Mouse (Mus musculus) limb, embryonic 14.5 days (tissue): ENCODE measurements at regions not wholly inside any gene's neighbourhood (a gene's known extent, or its start where the extent isn't known, plus 50 kb on each side); places are given as distances from the start of the nearest gene placed in this dataset.

Experiments used
- ATAC-seq: fragments of 200-750 bp; cut with Nextera tagmentation; 2 replicates; pipeline ENCODE4 v1.8.0; 2017; ENCODE audit warnings: low read depth, moderate number of reproducible peaks, moderate TSS enrichment; ENCODE audit not compliant: low FRiP score
- DNase-seq: peaks from one replicate; pipeline ENCODE4 v3.0.0-alpha.2; 2015; ENCODE audit warnings: low spot score
- H3K27ac ChIP-seq: fragments of 300-500 bp; sonication (generic); replicated peaks from 2 replicates; pipeline ENCODE4 v1.5.1; 2014; ENCODE audit warnings: low read depth, mild to moderate bottlenecking, low read length, moderate library complexity, mixed read lengths
- H3K27me3 ChIP-seq: fragments of 300-500 bp; sonication (generic); 2 replicates; pipeline ENCODE4 v1.6.1; 2014; ENCODE audit warnings: low read length, mixed read lengths; ENCODE audit not compliant: control insufficient read depth, insufficient read depth
- H3K36me3 ChIP-seq: fragments of 300-500 bp; sonication (generic); 2 replicates; pipeline ENCODE4 v1.6.1; 2014; ENCODE audit warnings: mild to moderate bottlenecking, low read length, moderate library complexity, mixed read lengths; ENCODE audit not compliant: control insufficient read depth, insufficient read depth
- H3K4me1 ChIP-seq: fragments of 300-500 bp; sonication (generic); 2 replicates; pipeline ENCODE4 v1.6.1; 2014; ENCODE audit warnings: antibody characterized with exemption, low read length, mixed read lengths; ENCODE audit not compliant: control insufficient read depth, insufficient read depth
- H3K4me2 ChIP-seq: fragments of 300-500 bp; sonication (generic); replicated peaks from 2 replicates; pipeline ENCODE4 v1.6.1; 2014; ENCODE audit warnings: low read depth, mild to moderate bottlenecking, low read length, moderate library complexity; ENCODE audit not compliant: severe bottlenecking
- H3K4me3 ChIP-seq: fragments of 300-500 bp; sonication (generic); replicated peaks from 2 replicates; pipeline ENCODE4 v1.5.1; 2014; ENCODE audit warnings: low read length
- H3K9ac ChIP-seq: fragments of 300-500 bp; sonication (generic); 2 replicates; pipeline ENCODE4 v1.6.1; 2014; ENCODE audit warnings: mild to moderate bottlenecking, low read depth, low read length, moderate library complexity; ENCODE audit not compliant: severe bottlenecking
- H3K9me3 ChIP-seq: fragments of 300-500 bp; sonication (generic); 2 replicates; pipeline ENCODE4 v1.6.1; 2016; ENCODE audit warnings: low read length; ENCODE audit not compliant: control insufficient read depth
- POLR2A ChIP-seq: fragments of 200-500 bp; IDR thresholded peaks from 2 replicates; pipeline ENCODE4 v1.8.0; 2012; ENCODE audit warnings: inconsistent platforms, mild to moderate bottlenecking, moderate library complexity, borderline replicate concordance; ENCODE audit not compliant: insufficient read depth, insufficient read length; ENCODE audit errors: extremely low read depth
- WGBS: fragments of 180-500 bp; shearing (Covaris S2); extraction: QIAGEN DNeasy Blood & Tissue Kit; methylation state at CpG from one replicate; pipeline ENCODE4 v1.1.7; 2014; 5-methylcytosine and 5-hydroxymethylcytosine counted together

- ATAC-seq = peak; percentile 75
- peak overlapping the region; percentile 33 for H3K4me2 ChIP-seq
- WGBS = 11% methylated on average over 4 of the region's 4 CpGs
- no peaks in the 10 kb centered on the region for H3K9me3 ChIP-seq
- no peaks in the 10 kb centered on the region for H3K27me3 ChIP-seq
- no peak overlapping the region for H3K4me3 ChIP-seq
- H3K27ac ChIP-seq = no peak overlapping the region
- H3K4me1 ChIP-seq = peaks cover 4% of the 10 kb centered on the region; the same call in 1 of the 2 replicates
- no peak overlapping the region for H3K9ac ChIP-seq
- H3K36me3 ChIP-seq = no peaks in the 10 kb centered on the region
- peak; percentile 85 for DNase-seq
- TF ChIP-seq POLR2A = no peak
Measured at GRCm38 (mm10) chr4:12538694-12539121, 366.9 kb upstream of the Fam92a start.

DNA sequence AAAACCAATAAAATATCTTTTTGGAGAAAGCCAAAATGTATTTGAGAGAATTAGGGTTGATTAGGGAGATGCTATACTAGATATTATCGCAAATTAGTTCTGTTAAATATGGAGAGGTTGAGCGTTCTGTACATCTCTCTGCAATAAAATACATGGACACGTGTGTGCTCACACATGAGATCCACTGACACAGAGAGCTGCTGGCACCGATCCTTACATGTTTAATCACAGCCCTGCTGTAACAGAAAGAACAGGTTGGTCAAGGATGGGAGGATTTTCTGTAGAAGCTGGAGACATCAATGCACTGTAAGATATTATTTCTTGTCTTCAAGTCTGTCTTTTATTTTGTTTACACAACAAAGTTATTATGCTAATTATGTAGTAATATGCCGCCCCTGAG is 366.2 kb upstream of the Fam92a start:
- H3K36me3 ChIP-seq = no peaks in the 10 kb centered on the region
- H3K27ac ChIP-seq = no peak overlapping the region
- H3K9me3 ChIP-seq = no peaks in the 10 kb centered on the region
- WGBS = 55% methylated on average over 5 of the region's 5 CpGs
- ATAC-seq = no peak
- H3K4me1 ChIP-seq = peaks cover 4% of the 10 kb centered on the region; the same call in 1 of the 2 replicates
- no peak overlapping the region for H3K9ac ChIP-seq
- no peak overlapping the region for H3K4me3 ChIP-seq
- no peak overlapping the region for H3K4me2 ChIP-seq
- no peaks in the 10 kb centered on the region for H3K27me3 ChIP-seq
- DNase-seq = no peak
- no peak for TF ChIP-seq POLR2A

DNA sequence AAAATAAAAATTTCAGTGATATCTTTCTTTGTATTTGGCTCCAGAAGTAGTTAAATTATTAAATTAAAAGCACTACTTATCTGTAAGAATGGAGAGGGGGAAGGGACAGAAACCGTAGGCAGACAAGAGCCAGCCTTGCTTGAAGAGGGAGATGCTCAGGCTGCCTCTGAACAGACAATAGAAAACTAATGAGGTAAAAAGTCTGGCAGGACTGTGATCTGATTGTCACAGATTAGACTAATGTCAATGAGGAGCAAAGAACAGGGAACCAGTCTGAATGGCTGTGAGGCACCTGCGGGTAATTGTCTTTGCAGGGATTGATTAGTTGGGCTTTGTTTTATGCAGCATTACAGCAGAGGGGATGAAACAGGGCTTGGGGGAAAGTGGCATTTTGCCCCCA is 362.3 kb upstream of the Fam92a start:
- Histone ChIP-seq H3K27me3 (no peaks in the 10 kb centered on the region), H3K4me2 (no peak overlapping the region), H3K36me3 (no peaks in the 10 kb centered on the region), H3K4me3 (no peak overlapping the region), H3K9ac (no peak overlapping the region), H3K27ac (no peak overlapping the region), H3K4me1 (peaks cover 4% of the 10 kb centered on the region; the same call in 1 of the 2 replicates), H3K9me3 (no peaks in the 10 kb centered on the region)
- no peak for TF ChIP-seq POLR2A
- 73% methylated on average over 2 of the region's 2 CpGs for WGBS
- ATAC-seq = no peak
- DNase-seq = no peak

DNA sequence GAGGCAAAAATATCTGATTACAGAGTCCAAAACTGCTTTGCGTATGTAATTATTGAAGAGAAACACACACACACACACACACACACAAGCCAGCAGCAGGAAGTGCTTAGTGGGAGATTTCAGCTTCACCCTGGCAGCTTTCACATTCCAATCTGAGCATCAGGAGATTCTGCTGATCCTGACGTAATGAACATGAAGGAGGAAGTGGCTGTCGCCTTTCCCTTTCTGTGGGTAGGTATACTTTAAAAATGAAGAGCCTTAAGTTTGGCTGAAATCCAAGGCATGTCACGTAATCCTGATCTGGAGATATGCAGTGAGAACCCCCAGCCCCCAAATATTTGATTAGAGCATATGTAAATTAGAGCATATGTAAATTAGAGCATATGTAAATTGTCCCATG is 361.1 kb upstream of the Fam92a start:
- no peak for ATAC-seq
- H3K36me3 ChIP-seq = no peaks in the 10 kb centered on the region
- no peaks in the 10 kb centered on the region for H3K27me3 ChIP-seq
- no peaks in the 10 kb centered on the region for H3K9me3 ChIP-seq
- no peak overlapping the region for H3K27ac ChIP-seq
- H3K4me2 ChIP-seq = no peak overlapping the region
- TF ChIP-seq POLR2A = no peak
- no peaks in the 10 kb centered on the region for H3K4me1 ChIP-seq
- WGBS = 68% methylated on average over 4 of the region's 4 CpGs
- no peak overlapping the region for H3K4me3 ChIP-seq
- H3K9ac ChIP-seq = no peak overlapping the region
- no peak for DNase-seq

- Histone ChIP-seq H3K9ac (no peak overlapping the region), H3K4me3 (no peak overlapping the region), H3K4me1 (peaks cover 3% of the 10 kb centered on the region; the same call in 1 of the 2 replicates), H3K27ac (no peak overlapping the region), H3K9me3 (no peaks in the 10 kb centered on the region), H3K36me3 (no peaks in the 10 kb centered on the region), H3K27me3 (no peaks in the 10 kb centered on the region), H3K4me2 (no peak overlapping the region)
- DNase-seq = no peak
- WGBS = 67% methylated on average over 7 of the region's 7 CpGs
- no peak for ATAC-seq
- no peak for TF ChIP-seq POLR2A
Measured at GRCm38 (mm10) chr4:12522358-12522757, 350.5 kb upstream of the Fam92a start.

- Histone ChIP-seq H3K27ac (no peak overlapping the region), H3K9ac (no peak overlapping the region), H3K4me2 (no peak overlapping the region), H3K4me1 (peaks cover 3% of the 10 kb centered on the region; the same call in 1 of the 2 replicates), H3K36me3 (no peaks in the 10 kb centered on the region), H3K27me3 (no peaks in the 10 kb centered on the region), H3K9me3 (no peaks in the 10 kb centered on the region), H3K4me3 (no peak overlapping the region)
- ATAC-seq (no peak), DNase-seq (no peak)
- TF ChIP-seq POLR2A = no peak
- 90% methylated on average over 7 of the region's 7 CpGs for WGBS
Measured at GRCm38 (mm10) chr4:12521246-12521645, 349.4 kb upstream of the Fam92a start.
